ENCODE assay signal across 8 mouse cellular contexts in the genomic region with DNA sequence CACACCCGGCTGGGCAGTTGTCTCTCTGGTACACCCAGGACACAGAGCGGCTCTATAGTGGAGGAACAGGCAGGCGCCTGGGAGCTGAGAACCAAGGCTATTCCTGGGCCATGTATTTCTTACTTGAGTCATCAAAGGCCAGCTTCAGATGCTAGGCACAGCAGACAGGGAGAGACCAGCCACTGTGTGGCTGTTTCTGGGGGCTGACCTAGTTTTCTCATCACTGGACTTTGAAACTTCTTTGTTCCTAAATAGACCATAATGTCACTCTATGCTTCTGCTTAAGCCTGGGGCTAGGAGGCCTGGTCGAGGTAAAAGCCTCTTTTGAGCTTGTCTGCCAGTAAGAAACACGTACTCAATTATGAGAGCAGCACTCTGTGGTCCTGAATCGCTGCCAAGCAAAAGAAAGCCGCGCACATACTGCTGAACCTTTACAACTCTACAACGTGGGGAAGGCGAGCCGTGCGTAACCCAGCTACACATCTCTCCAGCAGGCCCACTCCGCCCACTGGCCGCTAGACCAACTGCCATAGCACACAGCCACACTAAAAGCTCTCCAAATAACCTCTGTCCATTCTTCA.
A peak's percentile ranks its signal among the peaks of the same experiment; 100 is the strongest.
DNase-seq lines count a peak whose midpoint lies in the region; ATAC-seq lines count a peak whose summit lies in the region.

No protein-coding gene starts in this region.

- H3K27ac ChIP-seq in hindbrain, embryonic 13.5 days, result peak overlapping the region; percentile 53
- no peak overlapping the region for H3K27ac ChIP-seq in hindbrain, embryonic 11.5 days (ENCODE audit: low read depth, low read length)
- H3K27ac ChIP-seq in hindbrain, embryonic 14.5 days, result peak overlapping the region; percentile 40; the same call in 1 of the 2 replicates
- H3K27ac ChIP-seq in neural tube, embryonic 12.5 days, result no peak overlapping the region

- peak; percentile 49; the same call in 1 of the 2 replicates for ATAC-seq in hindbrain, embryonic 13.5 days (ENCODE audit: low FRiP score)
- no peak for ATAC-seq in hindbrain, embryonic 11.5 days (ENCODE audit: low FRiP score)
- peak; percentile 60 for ATAC-seq in hindbrain, embryonic 14.5 days (ENCODE audit: low FRiP score)
- ATAC-seq in neural tube, embryonic 12.5 days (ENCODE audit: low FRiP score, low read depth), result peak; percentile 53; the same call in 1 of the 2 replicates

- H3K4me3 ChIP-seq in hindbrain, embryonic 13.5 days, result no peak overlapping the region
- no peak overlapping the region for H3K4me3 ChIP-seq in hindbrain, embryonic 11.5 days (ENCODE audit: low read depth, low read length)
- no peak overlapping the region for H3K4me3 ChIP-seq in hindbrain, embryonic 14.5 days (replicated peaks; ENCODE audit: low read length)
- H3K4me3 ChIP-seq in neural tube, embryonic 12.5 days, result no peak overlapping the region

- no peak for DNase-seq in hindbrain, embryonic 11.5 days (ENCODE audit: low spot score)
- DNase-seq in cerebellum, postnatal 36 days, result peak; percentile 33 to 45
- DNase-seq in hindbrain, embryonic 14.5 days (ENCODE audit: low spot score), result peak; percentile 33
- peak; percentile 68 to 73 for DNase-seq in left cerebral cortex, postnatal 14 days (ENCODE audit: low spot score in 2 of 2)
- no peak for DNase-seq in ovary, postnatal 36 days (ENCODE audit: low spot score)
- no peak for DNase-seq in natural killer cell, adult 2 months (ENCODE audit: low spot score in 2 of 2)

- peaks cover 10% of the 10 kb centered on the region for H3K36me3 ChIP-seq in hindbrain, embryonic 13.5 days
- H3K36me3 ChIP-seq in hindbrain, embryonic 11.5 days (ENCODE audit: control insufficient read depth, insufficient read depth, low read length), result no peaks in the 10 kb centered on the region
- H3K36me3 ChIP-seq in hindbrain, embryonic 14.5 days (replicated peaks; ENCODE audit: control insufficient read depth, insufficient read depth), result peaks cover 8% of the 10 kb centered on the region; the same call in 1 of the 2 replicates
- H3K36me3 ChIP-seq in neural tube, embryonic 12.5 days, result no peaks in the 10 kb centered on the region

- H3K9ac ChIP-seq in hindbrain, embryonic 13.5 days, result no peak overlapping the region
- no peak overlapping the region for H3K9ac ChIP-seq in hindbrain, embryonic 11.5 days (ENCODE audit: low read depth, low read length)
- H3K9ac ChIP-seq in hindbrain, embryonic 14.5 days, result no peak overlapping the region
- H3K9ac ChIP-seq in neural tube, embryonic 12.5 days, result no peak overlapping the region

- intact Hi-C loops in left cerebral cortex, postnatal 14 days (cut with DNase I), result no loop called here

- H3K4me1 ChIP-seq in hindbrain, embryonic 13.5 days (replicated peaks), result peaks cover 33% of the 10 kb centered on the region
- no peaks in the 10 kb centered on the region for H3K4me1 ChIP-seq in hindbrain, embryonic 11.5 days (replicated peaks; ENCODE audit: control insufficient read depth, insufficient read depth, low read length)
- H3K4me1 ChIP-seq in hindbrain, embryonic 14.5 days (replicated peaks; ENCODE audit: control insufficient read depth, insufficient read depth, low read length), result peaks cover 14% of the 10 kb centered on the region
- no peaks in the 10 kb centered on the region for H3K4me1 ChIP-seq in neural tube, embryonic 12.5 days

- no peaks in the 10 kb centered on the region for H3K27me3 ChIP-seq in hindbrain, embryonic 13.5 days
- H3K27me3 ChIP-seq in hindbrain, embryonic 11.5 days (ENCODE audit: control insufficient read depth, insufficient read depth, low read length), result no peaks in the 10 kb centered on the region
- no peaks in the 10 kb centered on the region for H3K27me3 ChIP-seq in hindbrain, embryonic 14.5 days (ENCODE audit: control insufficient read depth, insufficient read depth, low read length)
- no peaks in the 10 kb centered on the region for H3K27me3 ChIP-seq in neural tube, embryonic 12.5 days (replicated peaks)

- H3K9me3 ChIP-seq in hindbrain, embryonic 13.5 days, result no peaks in the 10 kb centered on the region
- no peaks in the 10 kb centered on the region for H3K9me3 ChIP-seq in hindbrain, embryonic 11.5 days (ENCODE audit: control insufficient read depth, low read length)
- no peaks in the 10 kb centered on the region for H3K9me3 ChIP-seq in hindbrain, embryonic 14.5 days (ENCODE audit: control insufficient read depth, low read length)
- H3K9me3 ChIP-seq in neural tube, embryonic 12.5 days, result no peaks in the 10 kb centered on the region

- no peak overlapping the region for H3K4me2 ChIP-seq in hindbrain, embryonic 13.5 days
- no peak overlapping the region for H3K4me2 ChIP-seq in hindbrain, embryonic 11.5 days (replicated peaks; ENCODE audit: low read depth, low read length)
- no peak overlapping the region for H3K4me2 ChIP-seq in hindbrain, embryonic 14.5 days (replicated peaks)
- H3K4me2 ChIP-seq in neural tube, embryonic 12.5 days (replicated peaks), result no peak overlapping the region

- WGBS in hindbrain, embryonic 13.5 days, result 61% methylated on average over 14 of the region's 14 CpGs
- WGBS in hindbrain, embryonic 11.5 days, result 81% methylated on average over 14 of the region's 14 CpGs
- WGBS in hindbrain, embryonic 14.5 days, result 51% methylated on average over 14 of the region's 14 CpGs
- 63% methylated on average over 14 of the region's 14 CpGs for WGBS in neural tube, embryonic 12.5 days

Comparison
In these comparisons a context has a peak if more than half of its experiments do, and no peak if none do; other contexts are left out.
1. H3K27ac ChIP-seq: peak in hindbrain, embryonic 13.5 days (single experiment) and hindbrain, embryonic 14.5 days (single experiment); none in hindbrain, embryonic 11.5 days (single experiment) and neural tube, embryonic 12.5 days (single experiment).
2. DNase-seq: peak in cerebellum, postnatal 36 days (2 of 2), hindbrain, embryonic 14.5 days (single experiment) and left cerebral cortex, postnatal 14 days (2 of 2); none in hindbrain, embryonic 11.5 days (single experiment), ovary, postnatal 36 days (single experiment) and natural killer cell, adult 2 months (0 of 2).